Mouse (Mus musculus) mesoderm, embryonic 11.5 days (tissue): ENCODE data around the gene Clasp1.

ENCODE experiments used
- DNase-seq: peaks from one replicate; pipeline ENCODE4 v3.0.0-alpha.2; 2012; ENCODE audit warnings: low read depth, low spot score

Clasp1 gene

GRCm38 (mm10) chr1:118388757-118389453 lies at the start of gene Clasp1:
Gene Clasp1, plus strand, starts transcription at chr1:118389058.
- peak; percentile 97 for DNase-seq

GRCm38 (mm10) chr1:118343649-118344435 lies 45.0 kb upstream of the Clasp1 start:
- peak; percentile 32 for DNase-seq

GRCm38 (mm10) chr1:118349922-118350321 lies 38.9 kb upstream of the Clasp1 start:
- no peak for DNase-seq

GRCm38 (mm10) chr1:118359071-118359761 lies 29.6 kb upstream of the Clasp1 start:
- DNase-seq = no peak

- peak; percentile 10 for DNase-seq
Measured at GRCm38 (mm10) chr1:118367970-118368369, 20.9 kb upstream of the Clasp1 start.

GRCm38 (mm10) chr1:118368721-118369461 lies 20.0 kb upstream of the Clasp1 start:
- no peak for DNase-seq

GRCm38 (mm10) chr1:118377784-118378183 lies 11.1 kb upstream of the Clasp1 start:
- DNase-seq = no peak

GRCm38 (mm10) chr1:118380105-118380786 lies 8.6 kb upstream of the Clasp1 start:
- DNase-seq = no peak

GRCm38 (mm10) chr1:118388127-118388756 lies 616 bp upstream of the Clasp1 start:
- peak; percentile 59 for DNase-seq

- peak; percentile 51 for DNase-seq
Measured at GRCm38 (mm10) chr1:118389454-118390265, 802 bp downstream of the Clasp1 start.

- no peak for DNase-seq
Measured at GRCm38 (mm10) chr1:118390266-118390660, 1.4 kb downstream of the Clasp1 start.

- DNase-seq = no peak
Measured at GRCm38 (mm10) chr1:118390871-118391387, 2.1 kb downstream of the Clasp1 start.

GRCm38 (mm10) chr1:118392246-118392645 lies 3.4 kb downstream of the Clasp1 start:
- no peak for DNase-seq

GRCm38 (mm10) chr1:118393916-118394315 lies 5.1 kb downstream of the Clasp1 start:
- no peak for DNase-seq

- no peak for DNase-seq
Measured at GRCm38 (mm10) chr1:118397866-118398265, 9.0 kb downstream of the Clasp1 start.

GRCm38 (mm10) chr1:118398567-118398966 lies 9.7 kb downstream of the Clasp1 start:
- no peak for DNase-seq

GRCm38 (mm10) chr1:118399625-118400310 lies 10.9 kb downstream of the Clasp1 start:
- no peak for DNase-seq

- DNase-seq = no peak
Measured at GRCm38 (mm10) chr1:118401991-118402390, 13.1 kb downstream of the Clasp1 start.

- DNase-seq = peak; percentile 34
Measured at GRCm38 (mm10) chr1:118402556-118402955, 13.7 kb downstream of the Clasp1 start.
